Mouse (Mus musculus) heart, embryonic 14.5 days (tissue): Measurements from ENCODE around the gene Ly6g5c. TPM values are rescaled to one million over a fixed set of nuclear protein-coding genes. Genes with fewer than 3 reads are reported as not detected.

Experiments used
- ATAC-seq: fragments of 200-750 bp; cut with Nextera tagmentation; 2 replicates; pipeline ENCODE4 v1.8.0; 2017; ENCODE audit warnings: low read depth, moderate TSS enrichment; ENCODE audit not compliant: insufficient number of reproducible peaks, insufficient read depth, low FRiP score
- H3K27ac ChIP-seq, 2 experiments: fragments of 200-500 bp in 1 of 2; fragments of 300-500 bp in 1 of 2; sonication (generic) in 1 of 2; replicated peaks in 1 of 2; 2 replicates each; pipeline ENCODE4 v1.5.1; 2012 to 2014; ENCODE audit warnings: low read depth in 2 of 2, low read length in 2 of 2, control low read depth in 1 of 2, mild to moderate bottlenecking in 1 of 2, mixed read lengths in 1 of 2; ENCODE audit not compliant: control insufficient read depth in 1 of 2, insufficient read depth in 1 of 2
- H3K27me3 ChIP-seq: fragments of 300-500 bp; sonication (generic); 2 replicates; pipeline ENCODE4 v1.6.1; 2014; ENCODE audit warnings: mild to moderate bottlenecking, low read length, control low read depth; ENCODE audit not compliant: control insufficient read depth, insufficient read depth
- H3K36me3 ChIP-seq: fragments of 300-500 bp; sonication (generic); 2 replicates; pipeline ENCODE4 v1.6.1; 2014; ENCODE audit warnings: mild to moderate bottlenecking, control low read depth, low read length, mixed read lengths; ENCODE audit not compliant: control insufficient read depth, insufficient read depth
- H3K4me1 ChIP-seq, 2 experiments: fragments of 200-500 bp in 1 of 2; fragments of 300-500 bp in 1 of 2; sonication (generic) in 1 of 2; 2 replicates each; pipeline ENCODE4 v1.6.1; 2012 to 2014; ENCODE audit warnings: low read length in 2 of 2, control low read depth in 1 of 2, mixed read lengths in 1 of 2; ENCODE audit not compliant: control insufficient read depth in 2 of 2, insufficient read depth in 2 of 2
- H3K4me2 ChIP-seq: fragments of 300-500 bp; sonication (generic); 2 replicates; pipeline ENCODE4 v1.6.1; 2014; ENCODE audit warnings: mild to moderate bottlenecking, low read length
- H3K4me3 ChIP-seq, 2 experiments: fragments of 200-500 bp in 1 of 2; fragments of 300-500 bp in 1 of 2; sonication (generic) in 1 of 2; 2 replicates each; pipeline ENCODE4 v1.5.1; 2012 to 2014; ENCODE audit warnings: low read length in 2 of 2, mild to moderate bottlenecking in 2 of 2, control low read depth in 1 of 2, low read depth in 1 of 2, moderate library complexity in 1 of 2; ENCODE audit not compliant: control insufficient read depth in 1 of 2, insufficient read depth in 1 of 2
- H3K9ac ChIP-seq: fragments of 300-500 bp; sonication (generic); 2 replicates; pipeline ENCODE4 v1.6.1; 2014; ENCODE audit warnings: mild to moderate bottlenecking, low read length
- H3K9me3 ChIP-seq: fragments of 300-500 bp; sonication (generic); 2 replicates; pipeline ENCODE4 v1.6.1; 2016; ENCODE audit warnings: low read length, control low read depth; ENCODE audit not compliant: control insufficient read depth
- WGBS: fragments of 180-500 bp; shearing (Covaris S2); extraction: QIAGEN DNeasy Blood & Tissue Kit; methylation state at CpG from one replicate; pipeline ENCODE4 v1.1.7; 2014; 5-methylcytosine and 5-hydroxymethylcytosine counted together
- polyA plus RNA-seq: library from polyadenylated mRNA; unstranded; fragments of >200 nt; fragmentation: Nextera tagmentation; extraction: Ambion mirVana; gene quantifications from 2 replicates; pipeline ENCODE4 v1.2.1, GENCODE M21; 2014

The Ly6g5c gene
- polyA plus RNA-seq, 1 experiment from 2014 or later: not detected

GRCm38 (mm10) chr17:35127017-35127416 is 18.9 kb downstream of the Ly6g5c start:
- Histone ChIP-seq H3K27ac (peak overlapping the region in 1 of 2 experiments; percentile 83; a peak in 2 of 4 replicates), H3K9me3 (no peaks in the 10 kb centered on the region), H3K27me3 (no peaks in the 10 kb centered on the region), H3K4me1 (peaks cover 9 to 13% of the 10 kb centered on the region in 2 experiments), H3K4me2 (peak overlapping the region; percentile 76), H3K36me3 (peaks cover 39% of the 10 kb centered on the region), H3K4me3 (peak overlapping the region; percentile 65 to 78), H3K9ac (peak overlapping the region; percentile 84)
- 62% methylated on average over 13 of the region's 13 CpGs for WGBS
- no peak for ATAC-seq

- 66% methylated on average over 11 of the region's 11 CpGs for WGBS
- peaks cover 32% of the 10 kb centered on the region for H3K36me3 ChIP-seq
- no peak overlapping the region for H3K27ac ChIP-seq
- no peak for ATAC-seq
- no peaks in the 10 kb centered on the region for H3K27me3 ChIP-seq
- H3K4me2 ChIP-seq: no peak overlapping the region
- H3K4me1 ChIP-seq: peaks cover 7 to 9% of the 10 kb centered on the region in 2 experiments
- H3K9me3 ChIP-seq: no peaks in the 10 kb centered on the region
- no peak overlapping the region for H3K9ac ChIP-seq
- H3K4me3 ChIP-seq: no peak overlapping the region
These were observed 20.9 kb downstream of the Ly6g5c start for GRCm38 (mm10) chr17:35128996-35129395.

DNA sequence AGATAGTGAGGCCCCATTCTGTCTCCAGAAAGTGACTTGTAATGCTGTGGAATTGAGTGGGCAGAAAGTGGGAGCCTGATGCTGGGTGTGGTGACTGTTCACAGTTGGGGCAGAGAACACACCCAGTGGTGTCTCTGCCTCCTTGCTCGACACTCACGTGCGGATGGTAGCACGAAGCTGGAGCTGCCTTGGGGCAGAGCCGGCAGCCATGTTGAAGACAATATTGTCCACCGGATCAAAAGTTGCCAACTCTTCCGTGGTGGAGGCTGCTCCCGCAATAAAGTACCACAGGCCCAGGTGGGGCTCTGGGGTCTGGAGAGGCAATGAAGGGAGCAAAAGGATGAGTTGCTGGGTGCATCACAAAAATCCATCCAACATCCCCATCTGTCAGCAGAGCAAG is 23.0 kb downstream of the Ly6g5c start:
- no peak for ATAC-seq
- H3K27ac ChIP-seq: no peak overlapping the region
- no peak overlapping the region for H3K4me3 ChIP-seq
- H3K4me1 ChIP-seq: peaks cover 0 to 7% of the 10 kb centered on the region in 2 experiments
- peaks cover 20% of the 10 kb centered on the region for H3K36me3 ChIP-seq
- 82% methylated on average over 8 of the region's 8 CpGs for WGBS
- no peak overlapping the region for H3K9ac ChIP-seq
- no peak overlapping the region for H3K4me2 ChIP-seq
- no peaks in the 10 kb centered on the region for H3K27me3 ChIP-seq
- no peaks in the 10 kb centered on the region for H3K9me3 ChIP-seq

DNA sequence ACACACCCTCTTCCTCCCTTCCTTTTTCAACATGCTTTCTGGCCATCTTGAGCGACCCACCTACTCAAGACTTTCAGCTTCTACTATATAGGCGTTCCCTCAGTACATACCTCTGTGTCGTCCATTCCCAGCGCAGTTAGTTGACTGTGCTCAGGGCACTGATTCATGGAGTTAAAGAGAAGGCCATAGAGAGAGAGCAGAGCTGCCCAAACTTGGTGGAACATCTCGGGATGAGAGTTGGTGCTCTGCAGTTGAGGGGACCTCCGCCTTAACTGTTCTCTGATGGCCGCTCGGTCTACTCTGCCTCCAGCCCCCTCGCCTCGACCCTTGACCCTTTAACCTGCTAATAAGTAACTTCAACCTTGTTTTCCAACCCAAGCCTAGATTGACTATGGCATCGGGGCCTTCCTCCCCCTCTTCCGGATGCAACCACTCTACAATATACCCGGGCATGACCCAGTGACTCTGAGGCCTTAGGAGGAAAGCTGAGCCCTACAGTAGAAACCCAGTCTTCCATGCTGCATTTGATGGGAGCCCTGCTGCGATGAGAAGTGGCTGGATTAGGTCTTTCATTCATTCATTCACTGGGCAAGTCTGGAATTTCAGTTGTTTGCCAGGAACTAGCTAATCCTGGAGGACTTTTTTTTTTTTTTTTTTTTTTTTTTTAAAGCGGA is 23.6 kb downstream of the Ly6g5c start, which contains the start of gene Apom:
Gene Apom, minus strand, starts transcription at position 551 of the 674 bp plus-strand sequence.
- Histone ChIP-seq H3K4me2 (no peak within 1 kb of the TSS), H3K27me3 (no peaks in the 10 kb centered on the region), H3K9ac (no peak within 1 kb of the TSS), H3K9me3 (no peaks in the 10 kb centered on the region), H3K4me3 (no peak within 1 kb of the TSS), H3K4me1 (peaks cover 6 to 8% of the 10 kb centered on the region in 2 experiments), H3K36me3 (peaks cover 20% of the 10 kb centered on the region), H3K27ac (no peak within 1 kb of the TSS)
- WGBS: 82% methylated on average over 15 of the region's 15 CpGs
- no peak for ATAC-seq

DNA sequence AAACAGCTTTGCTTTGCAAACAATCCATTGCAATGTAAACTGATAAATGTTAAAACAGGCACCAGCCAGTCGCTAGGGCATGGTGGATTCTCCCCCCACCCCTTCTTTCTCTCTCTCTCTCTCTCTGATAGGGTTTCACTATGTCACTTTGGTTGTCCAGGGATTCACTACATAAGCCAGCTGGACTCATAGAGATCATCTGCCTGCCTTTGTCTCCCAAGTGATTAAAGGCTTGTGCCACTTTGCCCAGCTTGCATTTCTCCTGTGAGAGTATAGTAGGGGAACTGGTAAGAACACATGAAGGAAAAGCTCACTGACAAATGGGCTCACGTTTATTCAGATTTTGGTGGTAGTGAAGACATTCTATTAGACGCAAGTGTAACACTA is 24.1 kb downstream of the Ly6g5c start:
- Histone ChIP-seq H3K4me1 (peaks cover 6 to 11% of the 10 kb centered on the region in 2 experiments), H3K9ac (no peak overlapping the region), H3K4me2 (no peak overlapping the region), H3K4me3 (no peak overlapping the region), H3K9me3 (no peaks in the 10 kb centered on the region), H3K36me3 (peaks cover 20% of the 10 kb centered on the region), H3K27me3 (no peaks in the 10 kb centered on the region), H3K27ac (no peak overlapping the region)
- WGBS: 73% methylated on average over 3 of the region's 3 CpGs
- no peak for ATAC-seq

- H3K9ac ChIP-seq: no peak overlapping the region
- no peaks in the 10 kb centered on the region for H3K27me3 ChIP-seq
- 94% methylated on average over 7 of the region's 7 CpGs for WGBS
- no peak overlapping the region for H3K27ac ChIP-seq
- H3K4me3 ChIP-seq: no peak overlapping the region
- no peak for ATAC-seq
- H3K36me3 ChIP-seq: peaks cover 29% of the 10 kb centered on the region
- no peaks in the 10 kb centered on the region for H3K9me3 ChIP-seq
- peaks cover 4 to 13% of the 10 kb centered on the region in 2 experiments; a peak in 3 of 4 replicates for H3K4me1 ChIP-seq
- no peak overlapping the region for H3K4me2 ChIP-seq
These were observed 25.4 kb downstream of the Ly6g5c start for GRCm38 (mm10) chr17:35133517-35133916.

GRCm38 (mm10) chr17:35134801-35135590 is 26.9 kb downstream of the Ly6g5c start, which contains the start of gene Bag6:
Bag6 (plus strand) TSS chr17:35135178.
- H3K9ac ChIP-seq: peak within 1 kb of the TSS; percentile 87
- ATAC-seq: peak; percentile 91
- peak within 1 kb of the TSS; percentile 87 for H3K4me2 ChIP-seq
- H3K4me3 ChIP-seq: peak within 1 kb of the TSS; percentile 69 to 96
- peaks cover 4 to 13% of the 10 kb centered on the region in 2 experiments; a peak in 3 of 4 replicates for H3K4me1 ChIP-seq
- peak within 1 kb of the TSS; percentile 96 to 100 for H3K27ac ChIP-seq
- peaks cover 32% of the 10 kb centered on the region for H3K36me3 ChIP-seq
- H3K27me3 ChIP-seq: no peaks in the 10 kb centered on the region
- under 1% methylated on average over 65 of the region's 66 CpGs for WGBS
- H3K9me3 ChIP-seq: no peaks in the 10 kb centered on the region
